Mouse (Mus musculus): Measurements from ENCODE around the gene Ppef2. TPM values are rescaled to one million over a fixed set of nuclear protein-coding genes. Genes with fewer than 3 reads are reported as not detected.

Ppef2 gene
- polyA plus RNA-seq, 1 experiment from 2014 or later, result 0.09 TPM

DNA sequence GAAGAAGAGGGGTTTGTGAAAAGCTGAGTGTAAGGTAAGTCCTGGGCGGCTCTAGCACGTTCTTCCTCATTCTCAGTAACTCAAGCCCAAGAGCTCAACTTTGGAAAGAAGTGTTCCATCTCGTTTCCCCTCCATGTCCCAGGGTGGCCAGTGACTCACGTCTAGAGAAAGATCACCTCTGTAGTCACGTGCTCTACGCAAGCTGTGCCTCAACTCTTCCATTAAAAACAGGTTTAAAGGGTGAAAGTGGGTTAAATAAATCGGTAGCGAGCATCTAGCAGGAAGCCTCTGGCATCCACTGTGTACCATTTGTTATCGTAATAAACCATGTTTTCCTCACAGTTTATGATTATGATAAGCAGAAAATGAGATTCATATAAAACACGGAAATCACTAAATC lies 24.2 kb downstream of the Ppef2 start:
- no peak for ATAC-seq (replicated peaks)
- no peak overlapping the region for H3K4me3 ChIP-seq
- no peak overlapping the region for H3K9ac ChIP-seq (replicated peaks)
- H3K4me1 ChIP-seq, result no peaks in the 10 kb centered on the region
- no peak overlapping the region for H3K4me2 ChIP-seq (replicated peaks)
- H3K27ac ChIP-seq (replicated peaks), result no peak overlapping the region
- H3K27me3 ChIP-seq, result no peaks in the 10 kb centered on the region
- H3K36me3 ChIP-seq, result no peaks in the 10 kb centered on the region
- 86% methylated on average over 10 of the region's 10 CpGs for whole genome bisulfite sequencing
- H3K9me3 ChIP-seq, result no peaks in the 10 kb centered on the region

DNA sequence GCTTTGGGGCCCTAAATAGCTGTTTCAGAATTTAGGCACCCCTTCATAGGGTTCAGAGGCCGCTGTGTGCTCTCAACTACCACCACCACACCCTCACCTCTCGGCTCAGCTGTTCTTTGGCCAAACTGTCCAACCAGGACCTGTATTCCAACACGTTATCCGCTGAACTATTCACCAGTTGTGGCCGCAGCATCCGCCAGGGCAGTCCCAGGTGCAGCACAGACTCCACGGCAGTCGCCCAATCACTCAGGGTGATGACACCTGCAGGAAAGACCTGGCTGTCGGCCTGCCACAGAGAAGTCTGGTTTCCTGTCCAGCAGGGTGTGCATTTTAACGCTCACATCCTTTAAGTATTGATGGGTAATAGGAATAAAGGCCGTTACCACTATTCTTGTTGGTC lies 25.8 kb downstream of the Ppef2 start:
- Histone ChIP-seq H3K9me3 (no peaks in the 10 kb centered on the region), H3K27ac (replicated peaks) (no peak overlapping the region), H3K36me3 (no peaks in the 10 kb centered on the region), H3K27me3 (no peaks in the 10 kb centered on the region), H3K4me1 (no peaks in the 10 kb centered on the region), H3K4me2 (replicated peaks) (no peak overlapping the region), H3K4me3 (no peak overlapping the region), H3K9ac (replicated peaks) (no peak overlapping the region)
- ATAC-seq (replicated peaks), result no peak
- WGBS, result 85% methylated on average over 11 of the region's 11 CpGs

- WGBS, result 92% methylated on average over 3 of the region's 3 CpGs
- no peaks in the 10 kb centered on the region for H3K4me1 ChIP-seq
Observed at GRCm38 (mm10) chr5:92229514-92229913, 26.6 kb downstream of the Ppef2 start.

DNA sequence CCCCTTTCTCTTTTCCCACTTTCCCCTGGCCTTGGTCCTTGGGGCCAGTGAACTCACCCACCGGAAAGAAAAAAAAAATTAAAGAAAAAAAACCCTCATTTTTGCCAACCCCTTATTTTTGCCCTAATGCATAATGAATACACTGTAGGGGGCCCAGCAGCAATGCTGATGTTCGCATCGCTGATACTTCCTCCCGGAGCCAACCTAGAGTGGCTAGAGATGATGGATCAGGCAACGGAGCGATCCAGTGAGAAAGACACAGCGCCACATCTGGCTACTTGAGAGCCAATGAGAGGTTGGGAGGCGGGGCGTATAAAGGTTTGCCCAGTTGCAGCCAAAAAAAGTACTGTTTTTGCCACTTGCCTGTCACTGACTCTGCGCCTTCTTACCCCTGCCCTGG lies 27.3 kb downstream of the Ppef2 start:
- no peaks in the 10 kb centered on the region for H3K4me1 ChIP-seq
- no peak overlapping the region for H3K9ac ChIP-seq (replicated peaks)
- WGBS, result 38% methylated on average over 10 of the region's 10 CpGs
- no peaks in the 10 kb centered on the region for H3K36me3 ChIP-seq
- no peaks in the 10 kb centered on the region for H3K27me3 ChIP-seq
- H3K27ac ChIP-seq (replicated peaks), result no peak overlapping the region
- H3K9me3 ChIP-seq, result no peaks in the 10 kb centered on the region
- H3K4me3 ChIP-seq, result no peak overlapping the region
- no peak for ATAC-seq (replicated peaks)
- no peak overlapping the region for H3K4me2 ChIP-seq (replicated peaks)

More at GRCm38 (mm10) chr5:92229514-92229913, 26.6 kb downstream of the Ppef2 start:
- no peak overlapping the region for H3K4me3 ChIP-seq
- ATAC-seq (replicated peaks), result no peak
- no peaks in the 10 kb centered on the region for H3K27me3 ChIP-seq
- no peaks in the 10 kb centered on the region for H3K9me3 ChIP-seq
- H3K27ac ChIP-seq (replicated peaks), result no peak overlapping the region
- no peaks in the 10 kb centered on the region for H3K36me3 ChIP-seq
- H3K9ac ChIP-seq (replicated peaks), result no peak overlapping the region
- no peak overlapping the region for H3K4me2 ChIP-seq (replicated peaks)

DNA sequence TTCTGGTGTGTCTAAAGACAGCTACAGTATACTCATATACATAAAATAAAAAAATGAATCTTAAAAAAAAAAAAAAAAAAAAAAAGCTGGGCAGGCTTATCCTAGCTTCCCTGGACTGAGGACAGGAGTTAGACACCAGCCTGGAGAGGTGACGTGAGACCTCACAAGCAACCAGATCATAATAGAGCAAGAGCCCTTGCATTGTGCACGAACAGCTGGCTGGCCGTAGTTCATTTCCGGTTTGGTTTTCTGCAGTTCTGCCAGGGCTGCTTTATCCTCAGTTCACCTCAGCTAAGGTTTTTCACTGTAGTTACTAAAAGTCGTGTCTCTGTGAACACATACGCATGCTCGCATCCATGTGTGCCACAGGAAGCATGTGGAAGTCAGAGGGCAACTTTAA lies 28.3 kb downstream of the Ppef2 start:
- ATAC-seq (replicated peaks), result no peak
- H3K36me3 ChIP-seq, result no peaks in the 10 kb centered on the region
- H3K4me3 ChIP-seq, result no peak overlapping the region
- no peak overlapping the region for H3K27ac ChIP-seq (replicated peaks)
- H3K4me1 ChIP-seq, result no peaks in the 10 kb centered on the region
- H3K9ac ChIP-seq (replicated peaks), result no peak overlapping the region
- no peak overlapping the region for H3K4me2 ChIP-seq (replicated peaks)
- H3K9me3 ChIP-seq, result no peaks in the 10 kb centered on the region
- no peaks in the 10 kb centered on the region for H3K27me3 ChIP-seq
- WGBS, result 89% methylated on average over 7 of the region's 7 CpGs

- Histone ChIP-seq H3K4me2 (replicated peaks) (no peak overlapping the region), H3K4me1 (peaks cover 5% of the 10 kb centered on the region; the same call in 1 of the 2 replicates), H3K27me3 (no peaks in the 10 kb centered on the region), H3K9me3 (no peaks in the 10 kb centered on the region), H3K9ac (replicated peaks) (no peak overlapping the region), H3K36me3 (no peaks in the 10 kb centered on the region), H3K27ac (replicated peaks) (no peak overlapping the region), H3K4me3 (no peak overlapping the region)
- WGBS, result 92% methylated on average over 8 of the region's 8 CpGs
- ATAC-seq (replicated peaks), result no peak
Observed at GRCm38 (mm10) chr5:92220287-92220902, 35.7 kb downstream of the Ppef2 start.

DNA sequence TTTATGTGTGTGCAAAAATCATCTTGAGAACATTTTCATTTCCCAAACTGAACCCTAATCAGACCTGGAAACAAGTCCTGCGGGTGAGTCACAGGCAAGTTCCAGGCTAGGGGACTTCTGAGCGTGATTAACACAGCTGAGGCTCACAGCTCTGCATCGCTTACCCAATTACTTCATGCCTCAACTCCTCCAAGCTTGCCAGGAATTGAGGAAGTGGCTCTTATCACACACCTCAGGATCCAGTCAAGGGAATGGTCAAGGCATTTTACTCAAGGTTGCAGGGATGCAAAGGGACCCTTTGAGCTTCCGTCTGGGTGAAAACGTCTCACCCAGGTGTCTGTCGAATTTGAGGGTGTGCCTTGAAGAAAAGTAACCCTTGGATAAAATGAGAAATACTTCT lies 36.3 kb downstream of the Ppef2 start:
- Histone ChIP-seq H3K4me3 (no peak overlapping the region), H3K27me3 (no peaks in the 10 kb centered on the region), H3K4me1 (peaks cover 5% of the 10 kb centered on the region; the same call in 1 of the 2 replicates), H3K4me2 (replicated peaks) (no peak overlapping the region), H3K9me3 (no peaks in the 10 kb centered on the region), H3K27ac (replicated peaks) (no peak overlapping the region), H3K36me3 (no peaks in the 10 kb centered on the region), H3K9ac (replicated peaks) (no peak overlapping the region)
- WGBS, result 59% methylated on average over 6 of the region's 6 CpGs
- ATAC-seq (replicated peaks), result no peak

- Histone ChIP-seq H3K9me3 (no peaks in the 10 kb centered on the region), H3K4me1 (peaks cover 5% of the 10 kb centered on the region; the same call in 1 of the 2 replicates), H3K27ac (replicated peaks) (no peak overlapping the region), H3K36me3 (no peaks in the 10 kb centered on the region), H3K4me2 (replicated peaks) (no peak overlapping the region), H3K27me3 (no peaks in the 10 kb centered on the region), H3K4me3 (no peak overlapping the region), H3K9ac (replicated peaks) (no peak overlapping the region)
- peak; percentile 87 for ATAC-seq (replicated peaks)
- 34% methylated on average over 17 of the region's 17 CpGs for WGBS
Observed at GRCm38 (mm10) chr5:92218915-92219793, 36.9 kb downstream of the Ppef2 start.

DNA sequence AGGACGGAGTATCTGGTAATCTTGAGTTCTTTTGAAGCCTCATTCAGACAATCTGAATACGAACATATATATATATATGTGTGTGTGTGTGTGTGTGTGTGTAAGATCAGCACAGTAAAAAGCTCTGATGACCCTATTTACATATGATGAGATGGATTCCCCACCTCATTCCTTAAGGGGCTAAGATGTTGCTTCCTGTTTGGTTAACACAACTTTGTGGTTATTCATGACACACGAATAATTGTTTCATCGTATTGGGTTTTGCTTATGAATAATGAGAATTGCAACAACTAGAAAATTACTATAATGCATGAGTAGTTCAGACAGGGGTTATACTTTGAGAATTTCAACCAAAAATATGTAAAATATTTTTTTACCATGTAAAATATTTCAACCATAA lies 40.8 kb downstream of the Ppef2 start, which contains the start of gene U90926:
Gene U90926, minus strand, starts transcription at position 101 of the 400 bp plus-strand sequence.
- WGBS, result 95% methylated on average over 4 of the region's 4 CpGs
- no peaks in the 10 kb centered on the region for H3K9me3 ChIP-seq
- no peak within 1 kb of the TSS for H3K4me2 ChIP-seq (replicated peaks)
- no peak within 1 kb of the TSS for H3K4me3 ChIP-seq
- H3K36me3 ChIP-seq, result no peaks in the 10 kb centered on the region
- ATAC-seq (replicated peaks), result no peak
- H3K27ac ChIP-seq (replicated peaks), result no peak within 1 kb of the TSS
- peaks cover 5% of the 10 kb centered on the region; the same call in 1 of the 2 replicates for H3K4me1 ChIP-seq
- no peak within 1 kb of the TSS for H3K9ac ChIP-seq (replicated peaks)
- H3K27me3 ChIP-seq, result no peaks in the 10 kb centered on the region

DNA sequence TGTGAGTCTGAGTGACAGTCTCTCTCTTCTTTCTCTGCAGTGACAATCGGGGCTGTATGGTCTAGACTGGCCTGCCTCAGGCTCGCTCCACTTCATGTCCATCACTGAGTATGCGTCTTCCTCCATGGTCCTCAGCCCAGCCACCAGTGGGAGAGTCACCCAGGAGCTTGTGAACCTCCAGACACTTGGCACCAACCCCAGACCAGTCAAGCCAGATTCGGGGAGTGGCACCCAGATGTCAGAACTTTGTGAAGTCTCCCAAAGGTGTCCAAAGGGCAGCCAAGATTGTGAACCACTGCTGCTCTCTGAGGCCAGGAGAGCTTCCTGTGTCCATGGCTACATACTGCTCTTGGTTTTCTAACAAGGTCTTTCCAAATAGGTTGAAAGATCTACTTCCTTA lies 43.8 kb downstream of the Ppef2 start:
- Histone ChIP-seq H3K36me3 (no peaks in the 10 kb centered on the region), H3K27me3 (no peaks in the 10 kb centered on the region), H3K4me1 (no peaks in the 10 kb centered on the region), H3K9ac (replicated peaks) (no peak overlapping the region), H3K27ac (replicated peaks) (no peak overlapping the region), H3K9me3 (no peaks in the 10 kb centered on the region), H3K4me3 (no peak overlapping the region), H3K4me2 (replicated peaks) (no peak overlapping the region)
- WGBS, result 94% methylated on average over 4 of the region's 4 CpGs
- no peak for ATAC-seq (replicated peaks)

GRCm38 (mm10) chr5:92210205-92210604 lies 45.9 kb downstream of the Ppef2 start:
- H3K9ac ChIP-seq (replicated peaks), result no peak overlapping the region
- H3K27me3 ChIP-seq, result no peaks in the 10 kb centered on the region
- no peak overlapping the region for H3K4me2 ChIP-seq (replicated peaks)
- 77% methylated on average over 8 of the region's 8 CpGs for WGBS
- no peaks in the 10 kb centered on the region for H3K4me1 ChIP-seq
- peaks cover 6% of the 10 kb centered on the region; the same call in 1 of the 2 replicates for H3K36me3 ChIP-seq
- H3K9me3 ChIP-seq, result no peaks in the 10 kb centered on the region
- no peak overlapping the region for H3K4me3 ChIP-seq
- H3K27ac ChIP-seq (replicated peaks), result no peak overlapping the region
- ATAC-seq (replicated peaks), result no peak

DNA sequence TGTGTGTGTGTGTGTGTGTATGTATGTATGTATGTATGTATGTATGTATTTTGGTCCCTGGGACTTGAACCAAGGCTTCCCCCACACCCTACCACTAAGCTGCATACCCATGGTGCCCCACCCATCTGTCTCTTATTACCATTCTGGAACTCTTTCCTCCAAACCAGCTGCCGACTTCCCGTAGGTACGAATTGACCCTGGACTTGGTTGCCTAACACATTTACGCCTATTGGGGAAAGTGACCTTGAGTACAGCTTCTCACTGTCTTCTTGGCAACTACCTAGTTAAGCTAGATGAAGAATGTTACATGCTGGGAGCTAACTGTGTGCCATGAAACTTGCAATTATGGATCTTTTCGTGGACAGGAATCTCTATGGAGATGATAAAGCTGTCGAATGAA lies 50.0 kb downstream of the Ppef2 start:
- no peak overlapping the region for H3K9ac ChIP-seq (replicated peaks)
- no peak overlapping the region for H3K4me3 ChIP-seq
- no peak overlapping the region for H3K4me2 ChIP-seq (replicated peaks)
- ATAC-seq (replicated peaks), result no peak
- peaks cover 42% of the 10 kb centered on the region for H3K36me3 ChIP-seq
- H3K4me1 ChIP-seq, result no peaks in the 10 kb centered on the region
- H3K27me3 ChIP-seq, result no peaks in the 10 kb centered on the region
- no peaks in the 10 kb centered on the region for H3K9me3 ChIP-seq
- H3K27ac ChIP-seq (replicated peaks), result no peak overlapping the region
- WGBS, result 95% methylated on average over 6 of the region's 6 CpGs

Measured in forebrain, embryonic 15.5 days (tissue).